Mouse (Mus musculus): Measurements from ENCODE around the gene Ugt1a7c. TPM values are rescaled to one million over a fixed set of nuclear protein-coding genes. Genes with fewer than 3 reads are reported as not detected.
"Not testable (repeated sequence)": the region's sequence is repeated elsewhere in the genome, so short reads cannot be mapped to it uniquely, and the experiment has no call there.

Gene Ugt1a7c
- polyA plus RNA-seq, 1 experiment from 2014 or later: 1.4 TPM

DNA sequence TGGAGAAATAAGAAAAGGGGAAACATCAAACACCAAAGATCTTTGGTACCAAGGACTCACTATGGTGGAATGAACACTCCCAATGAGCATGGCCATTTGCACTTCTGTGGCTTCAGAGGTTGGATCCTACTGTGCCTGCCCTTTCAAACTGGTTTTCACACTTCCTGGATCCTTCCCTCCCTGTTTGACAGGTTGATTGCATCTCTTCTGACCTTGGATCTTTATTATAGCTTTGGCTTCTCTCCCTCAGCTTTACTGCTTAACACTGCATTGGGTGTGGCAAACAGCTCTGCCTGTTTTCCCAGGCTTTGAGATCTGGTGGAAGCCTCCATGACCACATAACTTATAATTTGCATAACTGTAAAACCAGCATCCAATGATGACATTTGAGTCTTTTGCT, 125.5 kb downstream of the Ugt1a7c start:
- H3K4me1 ChIP-seq: no peaks in the 10 kb centered on the region
- no peak overlapping the region for H3K4me2 ChIP-seq (replicated peaks)
- H3K9me3 ChIP-seq: peaks cover 26% of the 10 kb centered on the region
- H3K27ac ChIP-seq: no peak overlapping the region
- no peak for ATAC-seq (ENCODE audit: low FRiP score, low read depth)
- no peaks in the 10 kb centered on the region for H3K27me3 ChIP-seq
- no peak overlapping the region for H3K4me3 ChIP-seq
- H3K36me3 ChIP-seq: no peaks in the 10 kb centered on the region
- no peak overlapping the region for H3K9ac ChIP-seq

DNA sequence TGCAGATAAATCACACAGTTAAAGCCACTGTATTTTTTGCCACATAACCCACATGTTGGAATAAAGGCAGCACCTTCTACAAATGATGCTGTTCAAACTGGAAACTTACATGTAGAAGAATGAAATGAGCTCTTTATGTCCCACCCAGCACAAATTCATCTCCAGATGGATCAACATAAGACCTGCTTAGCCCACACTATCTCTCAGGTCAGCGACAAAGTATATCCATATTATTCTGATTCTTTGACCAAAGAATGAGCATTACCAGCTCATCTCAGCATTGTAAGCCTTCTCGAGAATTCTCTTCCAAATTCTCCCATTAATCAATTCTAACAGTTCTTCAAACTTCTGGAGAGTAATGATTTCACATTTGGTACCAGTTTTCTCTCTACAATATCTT, 127.4 kb downstream of the Ugt1a7c start:
- Histone ChIP-seq H3K36me3 (no peaks in the 10 kb centered on the region), H3K27me3 (no peaks in the 10 kb centered on the region), H3K4me1 (no peaks in the 10 kb centered on the region), H3K9ac (no peak overlapping the region), H3K9me3 (peaks cover 28% of the 10 kb centered on the region), H3K27ac (no peak overlapping the region), H3K4me3 (no peak overlapping the region), H3K4me2 (replicated peaks) (no peak overlapping the region)
- WGBS: 53% methylated on average over 2 of the region's 2 CpGs
- ATAC-seq (ENCODE audit: low FRiP score, low read depth): no peak

DNA sequence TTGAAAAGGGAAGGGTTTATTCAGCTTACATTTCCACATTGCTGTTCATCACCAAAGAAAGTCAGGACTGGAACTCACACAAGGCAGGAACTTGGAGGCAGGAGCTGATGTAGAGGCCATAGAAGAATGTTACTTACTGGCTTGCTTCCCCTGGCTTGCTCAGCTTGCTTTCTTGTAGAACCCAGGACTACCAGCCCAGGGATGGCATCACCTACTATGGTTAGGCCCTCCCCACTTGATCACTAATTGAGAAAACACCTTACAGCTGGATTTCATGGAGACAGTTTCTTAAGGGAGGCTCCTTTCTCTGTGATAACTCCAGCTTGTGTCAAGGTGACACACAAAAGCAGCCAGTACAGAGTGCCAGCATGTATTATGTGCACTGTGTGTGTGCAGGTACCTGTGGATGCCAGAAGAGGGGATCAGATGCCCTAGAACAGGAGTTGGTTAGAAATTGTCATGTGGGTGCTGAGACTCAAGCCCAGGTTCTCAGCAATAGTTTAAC, 128.2 kb downstream of the Ugt1a7c start:
- H3K36me3 ChIP-seq; H3K4me2 ChIP-seq (replicated peaks); ATAC-seq (ENCODE audit: low FRiP score, low read depth); H3K4me3 ChIP-seq; H3K9ac ChIP-seq; H3K4me1 ChIP-seq; H3K27me3 ChIP-seq; H3K27ac ChIP-seq: not testable (repeated sequence)
- H3K9me3 ChIP-seq: peaks cover 32% of the 10 kb centered on the region

DNA sequence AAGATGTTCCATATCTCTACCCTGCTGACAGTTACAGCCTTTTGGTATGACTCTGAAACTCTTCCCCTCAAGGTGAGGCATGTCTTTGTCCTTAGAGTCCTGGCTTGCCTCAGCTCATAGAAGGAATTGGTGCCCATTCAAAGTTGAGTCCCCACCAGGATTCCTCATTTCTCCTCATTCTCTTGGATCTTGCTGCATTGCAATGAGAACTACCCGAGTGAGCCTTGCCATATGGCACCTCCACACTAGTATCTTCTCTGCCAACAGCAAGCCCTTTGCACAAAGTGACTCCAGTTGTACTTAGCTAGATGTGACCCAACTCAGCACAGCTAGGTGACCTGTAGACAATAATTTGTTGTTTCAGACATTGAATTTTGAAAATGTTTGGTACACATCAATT, 128.7 kb downstream of the Ugt1a7c start:
- no peak for ATAC-seq (ENCODE audit: low FRiP score, low read depth)
- Histone ChIP-seq H3K4me1 (no peaks in the 10 kb centered on the region), H3K27me3 (no peaks in the 10 kb centered on the region), H3K4me3 (no peak overlapping the region), H3K36me3 (no peaks in the 10 kb centered on the region), H3K27ac (no peak overlapping the region), H3K9ac (no peak overlapping the region), H3K9me3 (peaks cover 37% of the 10 kb centered on the region), H3K4me2 (replicated peaks) (no peak overlapping the region)
- 54% methylated on average over 1 of the region's 1 CpGs for WGBS

DNA sequence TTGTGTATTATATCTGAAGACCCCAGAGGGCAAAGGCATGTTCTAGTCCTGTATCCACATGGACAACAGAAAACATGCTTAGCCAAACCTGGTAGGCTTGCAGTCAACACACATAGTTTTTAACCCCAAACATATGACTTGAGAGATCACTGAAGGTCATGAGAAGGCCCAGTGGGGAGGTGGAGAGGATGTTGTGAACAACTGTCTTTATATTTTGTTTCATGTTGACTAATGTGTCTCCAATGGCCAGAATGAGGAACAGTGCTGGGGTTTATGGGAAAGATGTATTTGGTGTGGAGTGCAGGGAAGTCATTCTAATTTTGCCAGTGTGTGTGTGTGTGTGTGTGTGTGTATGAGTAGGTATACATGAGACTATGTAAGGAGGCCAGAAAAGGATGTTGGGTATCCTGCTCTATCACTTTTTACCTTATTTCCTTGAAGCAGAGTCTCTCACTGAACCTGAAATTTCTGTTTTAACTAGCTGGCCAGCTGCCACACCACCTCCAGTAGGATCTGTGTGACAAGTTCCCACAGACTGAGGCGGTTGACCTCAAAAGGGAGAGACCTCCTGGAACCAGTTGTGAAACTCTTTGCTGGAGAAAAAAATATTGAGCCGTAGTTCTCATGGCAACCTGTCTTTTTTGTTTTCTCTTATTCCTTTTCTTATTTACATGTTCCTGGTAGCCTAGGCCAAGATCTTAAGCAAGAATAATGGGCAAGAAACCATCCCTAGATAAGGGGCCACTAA, 129.3 kb downstream of the Ugt1a7c start:
- H3K36me3 ChIP-seq: no peaks in the 10 kb centered on the region
- no peaks in the 10 kb centered on the region for H3K27me3 ChIP-seq
- no peak overlapping the region for H3K4me3 ChIP-seq
- peaks cover 43% of the 10 kb centered on the region for H3K9me3 ChIP-seq
- H3K27ac ChIP-seq: no peak overlapping the region
- no peak for ATAC-seq (ENCODE audit: low FRiP score, low read depth)
- no peak overlapping the region for H3K9ac ChIP-seq
- H3K4me1 ChIP-seq: no peaks in the 10 kb centered on the region
- WGBS: 68% methylated on average over 2 of the region's 2 CpGs
- H3K4me2 ChIP-seq (replicated peaks): no peak overlapping the region

DNA sequence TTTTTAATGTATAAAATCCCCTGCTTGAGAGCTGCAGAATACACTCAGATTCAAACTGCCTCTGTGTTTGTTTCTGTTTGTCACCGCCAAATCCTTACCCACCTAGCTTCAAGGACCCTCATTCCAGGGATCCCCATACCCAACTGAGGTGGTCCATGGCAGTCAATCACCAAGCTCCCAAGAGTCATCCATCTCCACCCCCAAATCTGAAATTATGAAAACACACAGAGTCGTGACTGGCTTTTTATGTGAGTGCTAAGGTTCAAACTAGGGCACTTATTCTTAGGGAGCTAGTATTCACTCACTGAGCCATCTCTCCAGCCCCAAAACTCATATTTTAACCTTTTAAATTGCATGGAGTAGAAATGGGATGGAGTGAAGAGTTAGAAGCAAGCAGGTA, 130.4 kb downstream of the Ugt1a7c start:
- H3K4me3 ChIP-seq; H3K9ac ChIP-seq; H3K4me1 ChIP-seq; H3K27ac ChIP-seq; H3K36me3 ChIP-seq; ATAC-seq (ENCODE audit: low FRiP score, low read depth); H3K27me3 ChIP-seq; H3K4me2 ChIP-seq (replicated peaks): not testable (repeated sequence)
- WGBS: 37% methylated on average over 2 of the region's 2 CpGs
- peaks cover 54% of the 10 kb centered on the region for H3K9me3 ChIP-seq

DNA sequence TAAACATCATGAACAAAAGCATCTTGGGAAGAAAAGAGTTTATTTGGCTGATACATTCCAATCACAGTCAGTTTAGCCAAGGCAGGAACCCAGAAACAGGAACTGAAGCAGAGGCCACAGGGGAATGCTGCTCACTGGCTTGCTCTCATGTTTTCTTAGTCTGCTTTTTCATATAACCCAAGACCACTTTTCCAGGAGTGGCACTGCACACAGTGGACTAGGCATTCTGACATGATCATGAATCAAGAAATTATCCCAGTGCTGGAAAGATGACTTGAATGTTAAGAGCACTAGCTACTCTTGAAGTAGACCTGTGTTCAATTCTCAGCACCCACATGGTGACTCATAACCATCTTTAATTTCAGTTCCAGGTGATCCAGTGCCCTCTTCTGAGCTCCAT, 130.9 kb downstream of the Ugt1a7c start:
- ATAC-seq (ENCODE audit: low FRiP score, low read depth): no peak
- Histone ChIP-seq H3K4me1 (no peaks in the 10 kb centered on the region), H3K9me3 (peaks cover 59% of the 10 kb centered on the region), H3K36me3 (no peaks in the 10 kb centered on the region), H3K4me3 (no peak overlapping the region), H3K27me3 (no peaks in the 10 kb centered on the region), H3K27ac (no peak overlapping the region), H3K4me2 (replicated peaks) (no peak overlapping the region), H3K9ac (no peak overlapping the region)

DNA sequence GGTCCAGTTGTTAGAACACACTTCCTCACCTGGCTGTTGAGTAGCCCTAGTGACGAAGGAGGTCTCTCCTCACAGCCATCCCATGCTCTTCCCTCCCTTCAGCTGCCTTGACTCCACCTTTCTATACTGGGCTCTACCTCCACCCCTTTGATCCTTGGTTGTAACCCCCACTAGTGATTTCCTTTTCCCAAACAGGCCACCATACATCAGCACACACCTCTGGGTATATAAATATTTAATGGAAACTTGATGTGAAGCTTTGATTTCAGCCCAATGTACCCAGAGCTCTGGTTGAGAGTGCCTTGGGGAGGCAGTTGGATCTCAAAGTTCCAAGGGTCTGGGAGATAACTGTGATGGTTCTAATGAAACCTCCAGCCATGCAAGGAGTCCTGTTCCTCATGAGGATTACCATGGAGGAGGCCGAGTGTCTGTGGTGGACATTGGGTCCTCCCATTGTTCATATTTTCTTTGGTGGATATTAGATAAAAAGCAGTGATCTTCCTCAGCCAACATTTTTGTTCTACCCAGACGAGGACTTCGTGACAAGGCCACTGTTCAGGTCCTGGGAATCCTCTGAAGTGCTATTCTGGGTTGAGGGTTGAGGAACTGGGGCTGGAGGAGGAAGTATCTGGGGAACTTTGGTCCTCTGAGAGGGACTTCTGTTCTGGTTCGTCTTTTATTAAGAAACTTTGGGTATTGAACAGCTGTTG, 132.0 kb downstream of the Ugt1a7c start, which contains the start of gene Mroh2a:
Gene Mroh2a, plus strand, starts transcription at position 317 of the 710 bp plus-strand sequence.
- Histone ChIP-seq H3K4me2 (replicated peaks) (no peak within 1 kb of the TSS), H3K9ac (no peak within 1 kb of the TSS), H3K9me3 (peaks cover 69% of the 10 kb centered on the region), H3K27ac (no peak within 1 kb of the TSS), H3K27me3 (no peaks in the 10 kb centered on the region), H3K4me1 (no peaks in the 10 kb centered on the region), H3K4me3 (no peak within 1 kb of the TSS), H3K36me3 (no peaks in the 10 kb centered on the region)
- WGBS: 52% methylated on average over 5 of the region's 5 CpGs
- no peak for ATAC-seq (ENCODE audit: low FRiP score, low read depth)

DNA sequence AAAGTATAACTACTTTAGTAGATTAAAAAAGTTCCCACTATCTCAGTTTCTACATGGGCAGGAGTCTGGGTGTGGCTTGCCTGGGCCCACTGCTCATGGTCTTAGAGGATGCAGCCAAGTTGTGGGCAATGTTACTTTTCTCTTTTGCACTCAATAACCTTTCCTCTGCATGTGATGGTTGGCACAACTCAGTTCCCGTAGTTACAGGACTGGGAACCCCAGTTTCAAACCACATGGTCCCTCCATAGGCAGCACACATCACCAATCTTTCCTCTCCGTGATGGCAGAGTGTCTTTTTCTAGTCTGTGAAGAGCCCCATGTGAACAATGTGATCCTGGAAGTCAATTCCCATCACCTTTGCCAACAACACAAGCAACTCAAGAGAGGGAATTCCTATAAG, 132.6 kb downstream of the Ugt1a7c start:
- WGBS: 59% methylated on average over 2 of the region's 2 CpGs

DNA sequence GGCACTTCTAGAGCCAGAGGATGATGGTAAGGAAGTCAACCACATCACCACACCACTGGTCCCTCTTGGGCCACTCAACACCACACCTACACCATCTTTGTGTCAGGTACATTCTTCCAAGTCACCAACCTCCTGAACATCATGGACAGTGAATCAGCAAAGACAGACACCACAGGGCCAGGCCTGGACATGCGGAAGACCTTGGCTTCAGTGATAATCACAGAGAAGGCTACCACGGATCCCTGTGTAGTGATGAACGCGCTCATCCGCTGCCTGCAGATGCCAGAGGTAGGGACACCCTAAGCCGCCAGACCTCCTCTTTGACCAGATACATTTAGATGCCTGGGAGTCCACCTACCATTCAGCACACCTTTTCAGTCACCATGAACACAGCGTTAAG, 133.3 kb downstream of the Ugt1a7c start:
- no peak overlapping the region for H3K4me2 ChIP-seq (replicated peaks)
- 0 out of 2 replicates have a peak, but pooled peaks have one; percentile 12 for ATAC-seq (ENCODE audit: low FRiP score, low read depth)
- H3K9ac ChIP-seq: no peak overlapping the region
- H3K27me3 ChIP-seq: no peaks in the 10 kb centered on the region
- H3K4me3 ChIP-seq: no peak overlapping the region
- no peaks in the 10 kb centered on the region for H3K36me3 ChIP-seq
- WGBS: 71% methylated on average over 7 of the region's 7 CpGs
- H3K27ac ChIP-seq: no peak overlapping the region
- H3K9me3 ChIP-seq: peaks cover 79% of the 10 kb centered on the region
- no peaks in the 10 kb centered on the region for H3K4me1 ChIP-seq

More for the DNA sequence above, 132.6 kb downstream of the Ugt1a7c start:
- Histone ChIP-seq H3K9me3 (peaks cover 73% of the 10 kb centered on the region), H3K36me3 (no peaks in the 10 kb centered on the region), H3K4me2 (replicated peaks) (no peak overlapping the region), H3K9ac (no peak overlapping the region), H3K27ac (no peak overlapping the region), H3K27me3 (no peaks in the 10 kb centered on the region), H3K4me1 (no peaks in the 10 kb centered on the region), H3K4me3 (no peak overlapping the region)
- ATAC-seq (ENCODE audit: low FRiP score, low read depth): no peak

DNA sequence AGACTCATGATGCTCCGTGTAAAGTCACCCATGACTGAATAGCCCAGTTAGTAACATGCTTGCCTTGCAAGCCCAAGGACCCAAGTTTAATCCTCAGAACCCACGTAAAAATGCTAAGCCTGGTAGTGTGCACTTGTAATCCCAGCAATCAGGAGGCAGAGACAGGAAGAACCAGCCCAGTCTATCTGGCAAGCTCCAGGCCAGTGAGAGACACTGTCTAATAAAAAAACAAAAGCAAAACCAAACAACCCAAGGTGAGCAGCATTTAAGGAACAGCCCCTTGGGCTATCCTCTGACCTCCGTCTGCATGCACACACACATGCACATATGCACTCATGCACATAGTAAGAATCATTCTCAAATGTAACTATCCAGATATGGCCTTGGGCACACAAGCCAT, 134.7 kb downstream of the Ugt1a7c start:
- H3K4me3 ChIP-seq: no peak overlapping the region
- no peak overlapping the region for H3K27ac ChIP-seq
- H3K27me3 ChIP-seq: no peaks in the 10 kb centered on the region
- H3K4me2 ChIP-seq (replicated peaks): no peak overlapping the region
- H3K4me1 ChIP-seq: no peaks in the 10 kb centered on the region
- WGBS: 80% methylated on average over 3 of the region's 3 CpGs
- H3K36me3 ChIP-seq: no peaks in the 10 kb centered on the region
- H3K9ac ChIP-seq: no peak overlapping the region
- no peak for ATAC-seq (ENCODE audit: low FRiP score, low read depth)
- H3K9me3 ChIP-seq: peaks cover 94% of the 10 kb centered on the region

DNA sequence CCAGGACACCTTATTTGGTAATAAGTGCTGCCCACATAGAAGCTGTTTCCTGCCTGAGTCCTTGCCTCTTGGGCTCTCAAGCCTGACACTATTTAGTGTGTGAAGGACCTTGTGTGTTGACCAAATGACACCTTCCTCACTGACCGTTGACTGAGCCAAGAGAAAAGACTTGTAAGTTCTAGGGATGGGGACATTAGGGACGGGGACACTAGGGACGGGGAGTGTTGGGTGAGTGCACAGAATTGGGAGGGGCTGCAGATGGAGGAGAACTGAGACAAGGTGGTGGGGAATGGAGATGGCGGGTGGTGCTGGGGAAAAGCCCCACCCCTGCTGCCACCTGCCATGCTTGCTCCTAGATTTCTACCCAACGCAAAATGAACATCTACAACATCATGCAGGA, 135.1 kb downstream of the Ugt1a7c start:
- Histone ChIP-seq H3K9me3 (peaks cover 98% of the 10 kb centered on the region), H3K27ac (no peak overlapping the region), H3K4me2 (replicated peaks) (no peak overlapping the region), H3K27me3 (no peaks in the 10 kb centered on the region), H3K4me3 (no peak overlapping the region), H3K9ac (no peak overlapping the region), H3K36me3 (no peaks in the 10 kb centered on the region), H3K4me1 (no peaks in the 10 kb centered on the region)
- 83% methylated on average over 5 of the region's 5 CpGs for WGBS
- no peak for ATAC-seq (ENCODE audit: low FRiP score, low read depth)
